Mouse (Mus musculus): ENCODE measurements around the gene Pi16.
"Not testable (repeated sequence)": the region's sequence is repeated elsewhere in the genome, so short reads cannot be mapped to it uniquely, and the experiment has no call there.

Pi16 gene

GRCm38 (mm10) chr17:29330671-29331410 is 13.4 kb downstream of the Pi16 start:
- DNase-seq (ENCODE audit: low read depth), result no peak

GRCm38 (mm10) chr17:29332186-29332685 is 14.8 kb downstream of the Pi16 start:
- no peak for DNase-seq (ENCODE audit: low read depth)

- no peak for DNase-seq (ENCODE audit: low read depth)
Observed at GRCm38 (mm10) chr17:29336266-29336990, 18.9 kb downstream of the Pi16 start.

- DNase-seq (ENCODE audit: low read depth), result no peak
Observed at GRCm38 (mm10) chr17:29337979-29338823, 20.7 kb downstream of the Pi16 start.

- DNase-seq (ENCODE audit: low read depth), result no peak
Observed at GRCm38 (mm10) chr17:29339170-29339768, 21.8 kb downstream of the Pi16 start.

GRCm38 (mm10) chr17:29340406-29341261 is 23.2 kb downstream of the Pi16 start:
- DNase-seq (ENCODE audit: low read depth), result no peak

GRCm38 (mm10) chr17:29341591-29342003 is 24.1 kb downstream of the Pi16 start:
- DNase-seq (ENCODE audit: low read depth), result peak; percentile 41

GRCm38 (mm10) chr17:29342010-29342910 is 24.8 kb downstream of the Pi16 start:
- DNase-seq (ENCODE audit: low read depth), result peak; percentile 33

- no peak for DNase-seq (ENCODE audit: low read depth)
Observed at GRCm38 (mm10) chr17:29343241-29343640, 25.8 kb downstream of the Pi16 start.

- no peak for DNase-seq (ENCODE audit: low read depth)
Observed at GRCm38 (mm10) chr17:29345272-29345671, 27.8 kb downstream of the Pi16 start.

- DNase-seq (ENCODE audit: low read depth), result no peak
Observed at GRCm38 (mm10) chr17:29346496-29347125, 29.1 kb downstream of the Pi16 start.

GRCm38 (mm10) chr17:29347126-29347644 is 29.7 kb downstream of the Pi16 start:
- peak; percentile 43 for DNase-seq (ENCODE audit: low read depth)

GRCm38 (mm10) chr17:29347645-29348256 is 30.3 kb downstream of the Pi16 start, which contains the start of gene Mtch1:
TSS of gene Mtch1 (minus strand) at chr17:29347934.
- peak; percentile 97 for DNase-seq (ENCODE audit: low read depth)

- no peak for DNase-seq (ENCODE audit: low read depth)
Observed at GRCm38 (mm10) chr17:29348996-29349395, 31.5 kb downstream of the Pi16 start.

GRCm38 (mm10) chr17:29351056-29351455 is 33.6 kb downstream of the Pi16 start:
- DNase-seq (ENCODE audit: low read depth), result not testable (repeated sequence)

- peak; percentile 29 for DNase-seq (ENCODE audit: low read depth)
Observed at GRCm38 (mm10) chr17:29355461-29355840, 38.0 kb downstream of the Pi16 start.

- DNase-seq (ENCODE audit: low read depth), result peak; percentile 74
Observed at GRCm38 (mm10) chr17:29355841-29356478, 38.5 kb downstream of the Pi16 start.

- DNase-seq (ENCODE audit: low read depth), result peak; percentile 92
Observed at GRCm38 (mm10) chr17:29356479-29356856, 39.0 kb downstream of the Pi16 start.
